Mouse (Mus musculus): Measurements from ENCODE around the gene Pcca. TPM values are rescaled to one million over a fixed set of nuclear protein-coding genes. Genes with fewer than 3 reads are reported as not detected.
A peak's percentile ranks its signal among the peaks of the same experiment; 100 is the strongest.

Pcca gene
- polyA plus RNA-seq, 1 experiment = 18.8 TPM

DNA sequence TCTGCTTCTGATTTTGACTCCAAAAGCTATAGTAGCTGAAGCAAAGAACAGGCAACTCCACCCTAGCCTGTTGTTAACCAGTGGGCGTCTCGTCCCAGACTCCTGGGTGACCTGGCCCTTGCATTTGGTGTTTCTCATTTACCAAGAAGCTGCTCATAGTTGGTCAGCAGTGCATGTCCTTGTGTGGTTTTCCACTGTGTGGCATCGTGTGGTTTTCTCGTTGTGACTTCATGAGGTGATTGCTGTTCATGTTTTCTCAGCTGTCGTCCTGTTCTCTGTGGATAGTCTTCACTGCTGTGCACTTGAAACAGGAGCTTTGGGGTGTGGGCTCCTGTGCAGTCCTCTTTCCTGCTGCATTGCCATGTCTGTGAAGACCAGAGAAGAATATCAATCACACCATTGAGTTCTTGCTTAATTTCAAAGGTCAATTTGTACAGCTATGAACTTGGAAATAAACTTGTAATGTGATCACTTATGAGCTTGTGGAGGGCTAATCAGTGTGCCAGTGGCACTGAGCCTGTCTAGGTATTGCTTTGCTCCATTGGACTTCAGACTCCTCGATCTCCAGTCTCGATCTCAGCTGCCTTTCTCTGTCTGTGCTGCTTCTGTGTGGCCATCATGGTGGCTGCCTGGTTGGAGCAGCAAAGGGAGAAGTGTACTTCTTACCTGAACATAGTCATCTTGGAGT, 40.1 kb downstream of the Pcca start:
- Histone ChIP-seq H3K36me3 (ENCODE audit: control insufficient read depth, insufficient read depth) (no peaks in the 10 kb centered on the region), H3K27me3 (ENCODE audit: control insufficient read depth, insufficient read depth, insufficient read length) (no peaks in the 10 kb centered on the region), H3ac (ENCODE audit: control insufficient read depth, insufficient read length) (no peak overlapping the region), H3K79me2 (ENCODE audit: control insufficient read depth, insufficient read depth) (no peaks in the 10 kb centered on the region), H3K4me2 (ENCODE audit: low read depth) (peak overlapping the region; percentile 71), H3K4me3 (no peak overlapping the region)
- TF ChIP-seq CEBPB (IDR thresholded peaks at IDR 0.05; ENCODE audit: insufficient read depth, poor library complexity, severe bottlenecking) (no peak; the same call in 1 of the 2 replicates), MYOD1 (IDR thresholded peaks at IDR 0.05; ENCODE audit: control insufficient read depth in 1 of 3, insufficient read length in 2 of 3, low read depth in 2 of 3) (peak; percentile 91 to 98 (median 98)), TCF12 (IDR thresholded peaks at IDR 0.05; ENCODE audit: insufficient read depth, poor library complexity, severe bottlenecking) (peak; percentile 92), TCF3 (IDR thresholded peaks at IDR 0.05; ENCODE audit: insufficient read length, low read depth) (peak; percentile 73), REST (IDR thresholded peaks at IDR 0.05; ENCODE audit: insufficient read depth, insufficient read length) (no peak), SRF (IDR thresholded peaks at IDR 0.05; ENCODE audit: control insufficient read depth, insufficient read length, low read depth) (peak; percentile 25), MYOG (IDR thresholded peaks at IDR 0.05; ENCODE audit: control insufficient read depth in 1 of 3, insufficient read depth in 1 of 3, insufficient read length in 2 of 3, low read depth in 2 of 3) (peak; percentile 64 to 94 (median 90))

DNA sequence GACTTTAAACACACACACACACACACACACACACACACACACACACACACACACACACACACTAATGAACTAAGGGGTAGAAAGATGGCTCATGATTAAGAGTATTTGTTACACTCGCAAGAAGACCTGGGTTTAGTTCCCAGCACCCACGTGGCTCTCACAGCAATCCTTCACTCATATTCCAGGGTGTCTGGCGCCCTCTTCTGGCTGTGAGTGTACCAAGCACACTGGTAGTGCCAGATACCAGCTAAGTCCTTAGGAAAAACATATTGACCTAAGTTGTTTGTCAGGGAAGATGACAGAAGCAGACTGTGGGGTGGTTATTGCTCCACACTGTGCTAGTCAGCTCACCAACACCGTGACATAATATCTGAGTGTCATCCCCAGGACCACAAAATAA, 43.7 kb downstream of the Pcca start:
- no peaks in the 10 kb centered on the region for H3K27me3 ChIP-seq (ENCODE audit: control insufficient read depth, insufficient read depth, insufficient read length)
- TF ChIP-seq USF1 (IDR thresholded peaks at IDR 0.05; ENCODE audit: low read depth) = no peak
- TF ChIP-seq SRF (IDR thresholded peaks at IDR 0.05; ENCODE audit: control insufficient read depth, insufficient read length, low read depth) = no peak
- TF ChIP-seq REST (IDR thresholded peaks at IDR 0.05; ENCODE audit: insufficient read depth, insufficient read length) = no peak
- TF ChIP-seq MYOG (IDR thresholded peaks at IDR 0.05; ENCODE audit: control insufficient read depth in 1 of 3, insufficient read depth in 1 of 3, insufficient read length in 2 of 3, low read depth in 2 of 3) = no peak
- no peak for TF ChIP-seq MYOD1 (IDR thresholded peaks at IDR 0.05; ENCODE audit: control insufficient read depth in 1 of 3, insufficient read length in 2 of 3, low read depth in 2 of 3)
- no peak for TF ChIP-seq POLR2A (IDR thresholded peaks at IDR 0.05; ENCODE audit: insufficient read length, low read depth)
- no peak for TF ChIP-seq TCF12 (IDR thresholded peaks at IDR 0.05; ENCODE audit: insufficient read depth, poor library complexity, severe bottlenecking)
- no peak for TF ChIP-seq MAX (IDR thresholded peaks at IDR 0.05; ENCODE audit: low read depth)
- no peak for TF ChIP-seq E2F4 (IDR thresholded peaks at IDR 0.05; ENCODE audit: insufficient read depth)
- TF ChIP-seq POLR2AphosphoS2 (IDR thresholded peaks at IDR 0.05; ENCODE audit: insufficient read length, low read depth) = no peak
- H3K36me3 ChIP-seq (ENCODE audit: control insufficient read depth, insufficient read depth) = no peaks in the 10 kb centered on the region

DNA sequence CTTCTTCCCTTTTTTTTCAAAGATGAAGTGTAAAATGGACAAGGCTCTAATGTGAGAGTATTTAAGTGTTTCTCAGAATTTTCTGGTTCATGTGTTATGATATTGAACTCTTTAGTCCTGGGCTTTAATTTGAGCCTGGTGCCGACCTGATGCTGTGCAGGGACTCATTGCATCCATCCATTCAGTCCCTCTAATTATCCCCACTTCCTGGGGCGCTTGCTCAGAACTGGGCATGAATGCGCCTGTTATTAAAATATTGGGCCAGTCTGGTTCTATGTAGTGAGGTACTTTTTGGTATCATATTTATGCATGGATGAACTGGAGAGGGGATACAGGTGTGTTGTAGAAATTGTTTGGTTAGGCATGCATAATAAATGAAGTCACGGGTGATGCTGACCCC, 47.9 kb downstream of the Pcca start:
- no peaks in the 10 kb centered on the region for H3K27me3 ChIP-seq (ENCODE audit: control insufficient read depth, insufficient read depth, insufficient read length)
- no peak overlapping the region for H3K4me3 ChIP-seq
- TF ChIP-seq MYOG (IDR thresholded peaks at IDR 0.05; ENCODE audit: control insufficient read depth in 1 of 3, insufficient read depth in 1 of 3, insufficient read length in 2 of 3, low read depth in 2 of 3) (no peak), TCF12 (IDR thresholded peaks at IDR 0.05; ENCODE audit: insufficient read depth, poor library complexity, severe bottlenecking) (no peak), REST (IDR thresholded peaks at IDR 0.05; ENCODE audit: insufficient read depth, insufficient read length) (no peak), MYOD1 (IDR thresholded peaks at IDR 0.05; ENCODE audit: control insufficient read depth in 1 of 3, insufficient read length in 2 of 3, low read depth in 2 of 3) (no peak), SRF (IDR thresholded peaks at IDR 0.05; ENCODE audit: control insufficient read depth, insufficient read length, low read depth) (no peak), USF1 (IDR thresholded peaks at IDR 0.05; ENCODE audit: low read depth) (no peak), CEBPB (IDR thresholded peaks at IDR 0.05; ENCODE audit: insufficient read depth, poor library complexity, severe bottlenecking) (no peak), TCF3 (IDR thresholded peaks at IDR 0.05; ENCODE audit: insufficient read length, low read depth) (no peak), POLR2AphosphoS2 (IDR thresholded peaks at IDR 0.05; ENCODE audit: insufficient read length, low read depth) (no peak), POLR2A (IDR thresholded peaks at IDR 0.05; ENCODE audit: insufficient read length, low read depth) (no peak), MAX (IDR thresholded peaks at IDR 0.05; ENCODE audit: low read depth) (no peak), E2F4 (IDR thresholded peaks at IDR 0.05; ENCODE audit: insufficient read depth) (no peak)

More for the DNA sequence above, 43.7 kb downstream of the Pcca start:
- Histone ChIP-seq H3K4me3 (no peak overlapping the region), H3K4me2 (ENCODE audit: low read depth) (no peak overlapping the region), H3ac (ENCODE audit: control insufficient read depth, insufficient read length) (no peak overlapping the region), H3K79me2 (ENCODE audit: control insufficient read depth, insufficient read depth) (no peaks in the 10 kb centered on the region)

DNA sequence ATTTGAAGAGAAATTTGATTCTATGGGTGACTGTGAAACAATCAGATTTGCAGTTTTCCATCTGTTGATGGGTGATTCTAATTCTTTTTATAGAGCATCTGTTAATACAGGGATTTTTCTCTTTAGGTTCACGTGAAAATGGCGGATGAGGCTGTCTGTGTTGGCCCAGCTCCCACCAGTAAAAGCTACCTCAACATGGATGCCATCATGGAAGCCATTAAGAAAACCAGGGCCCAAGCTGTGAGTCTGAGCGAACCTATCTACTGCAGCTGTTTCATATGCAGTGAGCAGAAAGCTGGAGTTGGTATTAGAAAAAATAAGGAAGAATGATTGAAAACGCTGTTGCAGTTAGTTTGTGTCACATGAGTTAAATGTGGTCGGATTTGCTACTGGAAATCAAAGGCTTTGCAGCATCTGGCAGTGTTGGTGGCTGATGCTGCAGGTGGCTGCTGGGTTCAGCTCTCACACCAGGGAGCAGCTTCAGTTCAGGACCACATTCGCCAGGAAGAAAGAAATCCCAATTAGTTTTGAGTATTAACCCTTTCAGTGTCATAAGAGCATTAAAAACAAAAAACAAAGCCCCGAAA, 48.5 kb downstream of the Pcca start:
- Histone ChIP-seq H3K27me3 (ENCODE audit: control insufficient read depth, insufficient read depth, insufficient read length) (no peaks in the 10 kb centered on the region), H3K79me2 (ENCODE audit: control insufficient read depth, insufficient read depth) (no peaks in the 10 kb centered on the region), H3K36me3 (ENCODE audit: control insufficient read depth, insufficient read depth) (no peaks in the 10 kb centered on the region), H3K4me2 (ENCODE audit: low read depth) (no peak overlapping the region), H3ac (ENCODE audit: control insufficient read depth, insufficient read length) (no peak overlapping the region), H3K4me3 (no peak overlapping the region)
- TF ChIP-seq TCF3 (IDR thresholded peaks at IDR 0.05; ENCODE audit: insufficient read length, low read depth) (no peak), E2F4 (IDR thresholded peaks at IDR 0.05; ENCODE audit: insufficient read depth) (no peak), CEBPB (IDR thresholded peaks at IDR 0.05; ENCODE audit: insufficient read depth, poor library complexity, severe bottlenecking) (no peak), POLR2A (IDR thresholded peaks at IDR 0.05; ENCODE audit: insufficient read length, low read depth) (no peak), REST (IDR thresholded peaks at IDR 0.05; ENCODE audit: insufficient read depth, insufficient read length) (no peak), USF1 (IDR thresholded peaks at IDR 0.05; ENCODE audit: low read depth) (no peak), MAX (IDR thresholded peaks at IDR 0.05; ENCODE audit: low read depth) (no peak), MYOD1 (IDR thresholded peaks at IDR 0.05; ENCODE audit: control insufficient read depth in 1 of 3, insufficient read length in 2 of 3, low read depth in 2 of 3) (no peak), POLR2AphosphoS2 (IDR thresholded peaks at IDR 0.05; ENCODE audit: insufficient read length, low read depth) (no peak), TCF12 (IDR thresholded peaks at IDR 0.05; ENCODE audit: insufficient read depth, poor library complexity, severe bottlenecking) (no peak), SRF (IDR thresholded peaks at IDR 0.05; ENCODE audit: control insufficient read depth, insufficient read length, low read depth) (no peak), MYOG (IDR thresholded peaks at IDR 0.05; ENCODE audit: control insufficient read depth in 1 of 3, insufficient read depth in 1 of 3, insufficient read length in 2 of 3, low read depth in 2 of 3) (no peak)

More for the DNA sequence above, 47.9 kb downstream of the Pcca start:
- Histone ChIP-seq H3K36me3 (ENCODE audit: control insufficient read depth, insufficient read depth) (no peaks in the 10 kb centered on the region), H3K79me2 (ENCODE audit: control insufficient read depth, insufficient read depth) (no peaks in the 10 kb centered on the region), H3K4me2 (ENCODE audit: low read depth) (no peak overlapping the region), H3ac (ENCODE audit: control insufficient read depth, insufficient read length) (no peak overlapping the region)

Data from myocyte (in vitro differentiated cells).